Mouse (Mus musculus): ENCODE results near the gene Dxo.

Gene Dxo

DNA sequence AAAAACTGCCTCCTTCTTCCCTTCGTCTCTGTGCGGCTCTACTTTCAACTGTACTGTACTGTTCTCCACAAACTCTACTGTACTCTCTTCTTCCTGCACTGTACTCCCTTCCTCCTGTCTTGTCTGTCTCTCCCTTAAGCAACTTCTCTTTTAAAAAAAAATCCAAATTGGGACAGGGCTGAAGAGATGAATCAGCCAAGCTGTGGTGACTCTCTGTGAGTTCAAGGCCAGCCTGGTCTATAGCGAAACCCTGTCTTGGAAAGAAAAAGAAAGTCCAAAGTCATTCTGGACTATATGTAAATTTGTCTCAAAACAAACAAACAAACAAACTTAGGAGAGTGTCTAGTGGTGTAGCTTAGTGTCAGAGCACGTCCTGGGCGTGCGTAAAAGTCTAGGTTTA is 37.5 kb downstream of the Dxo start:
- in situ Hi-C loops (cut with MboI, MseI): no loop called here

- in situ Hi-C loops (cut with MboI, MseI): no loop called here
These were observed 42.6 kb downstream of the Dxo start, which contains the start of gene Zbtb12 for GRCm38 (mm10) chr17:34879336-34879879. Zbtb12 (plus strand) TSS chr17:34879483.

DNA sequence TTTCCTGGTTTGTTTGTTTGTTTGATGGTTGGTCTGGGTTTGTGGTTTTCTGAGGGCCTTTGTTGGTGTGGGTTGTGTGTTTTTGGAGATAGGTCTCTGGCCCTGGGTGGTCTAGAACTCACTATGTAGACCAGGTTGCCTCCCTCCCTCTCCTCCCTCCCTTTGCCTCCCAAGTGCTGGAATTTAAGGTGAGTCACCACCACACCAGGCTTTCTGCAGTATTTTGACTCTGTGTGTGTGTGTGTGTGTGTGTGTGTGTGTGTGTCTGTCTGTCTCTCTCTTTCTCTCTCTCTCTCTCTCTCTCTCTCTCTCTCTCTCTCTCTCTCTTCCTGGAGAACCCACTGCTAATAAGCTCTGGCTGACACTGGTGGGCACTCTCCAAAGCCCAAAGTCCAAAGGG is 44.3 kb downstream of the Dxo start:
- in situ Hi-C loops (cut with MboI, MseI): no loop called here

DNA sequence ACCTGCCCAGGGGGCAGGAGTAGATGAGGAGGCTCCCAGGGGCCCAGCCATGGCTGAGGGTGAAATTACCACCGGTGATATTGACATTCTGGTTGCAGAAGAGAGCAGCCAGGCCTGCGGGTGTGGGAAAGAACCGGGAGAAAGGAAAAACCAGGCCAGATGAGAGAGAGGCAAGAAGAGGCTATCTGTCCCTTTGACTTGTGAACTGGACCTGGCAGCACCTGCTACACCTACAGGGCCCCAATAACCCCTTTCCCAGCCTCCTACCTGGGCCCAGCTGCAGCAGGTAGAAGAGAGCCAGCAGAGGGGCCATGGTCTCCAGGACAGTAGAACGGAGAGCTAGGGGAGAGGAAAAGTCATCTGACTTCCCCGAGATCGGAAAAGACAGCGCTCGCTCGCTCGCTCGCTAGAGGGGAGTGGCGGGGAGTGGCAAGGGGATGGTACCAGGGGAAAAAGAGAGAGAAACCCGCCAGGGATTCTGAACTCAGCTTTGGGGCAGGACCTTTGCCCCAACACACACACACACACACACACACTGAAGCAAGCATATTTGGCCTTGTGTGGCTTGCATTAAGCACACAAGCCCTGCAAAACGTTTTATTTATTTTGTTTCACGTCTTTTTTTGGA is 45.0 kb downstream of the Dxo start, which contains the start of gene Gm20547:
Gene Gm20547 (minus strand): TSS at position 360 of the 628 bp plus-strand sequence.
- in situ Hi-C loops (cut with MboI, MseI): no loop called here

GRCm38 (mm10) chr17:34883332-34883731 is 46.5 kb downstream of the Dxo start:
- in situ Hi-C loops (cut with MboI, MseI): no loop called here

DNA sequence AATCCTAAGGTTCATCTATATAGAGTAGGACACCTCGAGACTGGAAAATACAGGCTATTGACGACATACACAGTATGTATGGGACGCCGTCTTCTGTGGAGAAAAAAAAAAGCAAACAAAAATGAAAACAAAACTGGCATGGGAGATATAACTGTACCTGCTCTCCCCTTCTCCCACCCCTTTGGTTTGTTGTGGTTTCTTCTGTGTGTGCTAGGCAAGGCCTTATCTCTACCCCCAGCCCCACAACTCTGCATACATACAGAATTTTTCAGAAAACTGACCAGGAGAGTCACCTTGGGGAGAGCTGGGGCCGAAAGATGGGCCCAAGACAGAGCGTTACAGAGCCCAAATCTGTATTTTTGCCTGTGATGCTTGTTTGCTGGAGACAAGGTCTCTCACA is 47.9 kb downstream of the Dxo start:
- in situ Hi-C loops (cut with MboI, MseI): no loop called here

DNA sequence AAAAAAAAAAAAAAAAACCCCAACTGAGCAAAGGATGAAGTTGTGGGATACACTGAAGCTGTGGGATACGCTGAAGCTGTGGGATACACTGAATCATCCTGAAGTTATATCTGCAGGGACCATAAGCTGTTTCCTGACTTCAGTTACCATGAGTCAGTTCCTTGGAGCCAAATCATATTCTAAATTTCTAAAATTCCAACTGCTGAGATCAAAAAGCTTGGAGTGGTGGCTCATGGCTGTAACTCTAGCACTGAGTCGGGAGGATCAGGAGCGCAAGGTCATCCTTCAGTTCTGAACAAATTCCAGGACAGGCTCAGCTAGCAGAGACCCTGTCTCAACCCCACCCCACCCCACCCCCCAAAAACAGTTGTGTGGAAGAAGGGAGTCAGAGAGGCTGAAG is 48.8 kb downstream of the Dxo start:
- in situ Hi-C loops (cut with MboI, MseI): no loop called here

DNA sequence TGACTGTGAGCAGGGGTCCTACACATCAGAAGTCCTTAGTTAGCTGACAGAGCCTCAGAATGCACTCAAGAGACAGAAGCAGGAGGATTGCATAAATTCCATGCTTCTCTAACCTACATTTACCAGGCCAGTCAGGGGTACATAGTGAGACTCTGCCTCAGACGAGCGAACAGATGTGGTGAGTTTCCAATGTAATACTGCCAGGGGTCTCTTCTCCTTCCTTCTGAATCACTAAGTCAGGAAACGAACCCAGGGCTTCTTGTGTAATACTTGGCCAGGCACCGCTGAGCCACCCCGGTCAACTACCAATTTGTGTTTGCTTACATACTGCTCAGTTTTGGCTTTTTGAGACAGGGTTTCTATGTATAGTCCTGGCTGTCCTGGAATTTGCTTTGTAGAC is 51.1 kb downstream of the Dxo start:
- in situ Hi-C loops (cut with MboI, MseI): no loop called here
